Mouse (Mus musculus) embryo, embryonic 9.5 days (tissue): Measurements from ENCODE around the gene Gm4553.
"Not testable (repeated sequence)": the region's sequence is repeated elsewhere in the genome, so short reads cannot be mapped to it uniquely, and the experiment has no call there.

Experiments used
- DNase-seq: peaks from one replicate; pipeline ENCODE4 v3.0.0-alpha.2; 2017; ENCODE audit errors: extremely low spot score

Gene Gm4553

DNA sequence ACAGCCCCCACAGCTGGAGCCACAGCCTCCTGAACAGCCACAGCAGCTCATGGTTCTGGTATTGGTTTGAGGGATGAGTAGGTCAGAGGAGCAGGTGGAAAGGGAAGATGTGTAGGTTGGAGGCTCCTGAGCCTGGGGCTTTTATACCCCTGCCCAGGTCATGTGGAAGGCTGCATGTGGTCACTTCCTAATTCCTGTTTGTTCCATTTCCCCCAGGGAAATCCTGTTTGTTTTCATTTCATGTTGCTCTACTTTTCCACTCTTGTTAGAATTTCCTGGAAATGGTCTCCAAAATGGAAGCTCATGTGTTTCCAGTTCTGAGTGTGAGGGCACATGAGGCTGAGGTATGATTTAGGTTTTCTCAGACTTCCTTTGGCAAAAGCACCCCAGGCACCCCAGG, at the start of gene Gm4553:
TSS of gene Gm4553 (minus strand) at position 101 of the 400 bp plus-strand sequence.
- not testable (repeated sequence) for DNase-seq

DNA sequence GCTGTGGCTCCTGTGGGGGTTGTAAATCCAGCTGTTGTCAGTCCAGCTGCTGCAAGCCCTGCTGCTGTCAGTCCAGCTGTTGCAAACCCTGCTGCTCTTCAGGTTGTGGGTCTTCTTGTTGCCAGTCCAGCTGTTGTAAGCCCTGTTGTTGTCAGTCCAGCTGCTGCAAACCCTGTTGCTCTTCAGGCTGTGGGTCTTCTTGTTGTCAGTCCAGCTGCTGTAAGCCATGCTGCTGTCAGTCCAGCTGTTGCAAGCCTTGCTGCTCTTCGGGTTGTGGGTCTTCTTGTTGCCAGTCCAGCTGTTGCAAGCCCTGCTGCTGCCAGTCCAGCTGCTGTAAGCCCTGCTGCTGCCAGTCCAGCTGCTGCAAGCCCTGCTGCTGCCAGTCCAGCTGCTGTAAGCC, 46.6 kb upstream of the Gm4553 start:
- not testable (repeated sequence) for DNase-seq

DNA sequence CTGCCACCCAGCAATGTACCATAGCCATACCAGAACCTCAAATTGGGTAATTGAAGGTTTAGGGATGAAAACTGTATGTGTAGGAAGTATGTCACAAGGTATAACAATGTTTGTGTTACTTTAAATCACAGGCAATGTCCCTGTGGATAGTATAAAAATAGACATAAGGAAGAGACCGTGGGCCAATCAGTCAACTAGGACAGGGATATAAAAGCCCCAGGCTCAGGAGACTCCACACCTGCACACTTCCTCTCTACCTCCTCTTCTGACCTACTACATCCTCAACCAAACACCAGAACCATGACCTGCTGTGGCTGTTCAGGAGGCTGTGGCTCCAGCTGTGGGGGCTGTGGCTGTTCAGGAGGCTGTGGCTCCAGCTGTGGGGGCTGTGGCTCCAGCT, 46.0 kb upstream of the Gm4553 start, which contains the start of gene Gm7579:
TSS of gene Gm7579 (plus strand) at position 301 of the 400 bp plus-strand sequence.
- DNase-seq, result no peak

DNA sequence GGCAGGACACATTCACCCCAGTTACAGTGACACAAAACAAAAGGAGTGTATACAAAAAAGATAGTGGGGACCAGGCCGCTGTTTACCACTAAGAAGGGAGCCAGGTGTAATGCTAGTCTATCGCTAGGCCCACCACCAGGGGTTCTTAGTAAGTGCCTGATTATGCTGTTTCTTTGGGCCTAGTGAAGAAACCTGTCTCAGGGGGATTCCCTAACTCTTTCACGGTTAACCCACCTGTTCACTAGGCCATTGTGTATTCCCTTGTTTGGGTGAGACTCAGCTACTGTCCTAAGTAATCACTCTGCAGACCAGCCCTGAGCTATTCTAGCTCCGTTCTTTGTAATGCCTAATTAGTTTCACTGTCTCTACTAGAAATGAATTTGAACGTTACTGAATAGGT, 41.4 kb upstream of the Gm4553 start:
- DNase-seq, result not testable (repeated sequence)

DNA sequence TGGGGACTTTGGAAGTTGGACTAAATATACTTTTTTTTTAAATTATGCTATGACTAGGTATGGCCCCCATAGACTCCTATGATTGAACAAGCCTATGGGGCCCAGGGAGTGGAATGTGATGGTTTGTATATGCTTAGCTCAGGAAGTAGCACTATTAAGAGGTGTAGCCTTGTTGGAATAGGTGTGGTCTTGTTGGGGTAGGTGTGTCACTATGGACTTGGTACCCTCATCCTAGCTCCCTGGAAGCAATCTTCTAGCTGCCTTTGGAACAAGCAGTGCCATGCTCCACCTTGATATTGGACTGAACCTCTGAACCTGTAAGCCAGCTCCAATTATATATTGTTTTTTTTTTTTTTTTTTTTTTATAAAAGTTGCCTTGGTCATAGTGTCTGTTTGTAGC, 39.9 kb upstream of the Gm4553 start:
- no peak for DNase-seq

DNA sequence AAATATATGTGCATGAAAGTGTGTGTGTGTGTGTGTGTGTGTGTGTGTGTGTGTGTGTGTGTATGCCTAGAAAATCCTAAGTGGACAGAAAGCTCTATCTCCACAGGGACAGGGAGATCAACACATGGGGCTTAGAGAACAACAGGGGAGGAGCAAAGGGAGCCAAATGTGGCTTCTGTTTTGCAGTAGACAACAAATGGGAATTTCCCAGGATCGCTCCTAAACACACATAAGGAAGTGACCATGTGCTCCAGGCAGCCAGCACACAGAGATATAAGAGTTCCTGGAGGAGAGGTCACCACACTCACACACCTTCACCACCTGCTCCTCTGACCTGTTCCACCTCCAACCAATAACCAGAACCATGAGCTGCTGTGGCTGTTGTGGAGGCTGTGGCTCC, 35.5 kb upstream of the Gm4553 start, which contains the start of gene Krtap5-3:
TSS of gene Krtap5-3 (plus strand) at position 301 of the 400 bp plus-strand sequence.
- no peak for DNase-seq

DNA sequence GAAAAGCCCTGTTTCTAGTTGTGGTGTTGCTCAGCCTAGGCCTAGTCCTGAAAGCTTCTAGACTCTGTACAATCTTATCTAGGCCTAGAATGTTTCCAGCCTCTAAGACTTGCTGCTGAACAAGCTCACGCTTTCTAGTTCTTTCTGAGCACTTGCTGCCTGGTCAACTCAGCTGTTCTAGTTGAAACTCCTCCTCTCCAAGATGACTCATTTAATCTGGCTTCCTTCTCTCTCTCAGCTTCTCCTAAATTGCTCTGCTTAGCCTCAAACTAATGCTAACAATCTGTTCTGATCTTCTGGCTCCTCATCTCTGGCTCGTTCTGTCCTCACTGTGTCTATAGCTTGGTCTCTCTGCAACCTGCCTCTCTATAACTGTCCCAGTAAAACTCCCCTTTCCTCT, 33.2 kb upstream of the Gm4553 start:
- DNase-seq, result no peak

DNA sequence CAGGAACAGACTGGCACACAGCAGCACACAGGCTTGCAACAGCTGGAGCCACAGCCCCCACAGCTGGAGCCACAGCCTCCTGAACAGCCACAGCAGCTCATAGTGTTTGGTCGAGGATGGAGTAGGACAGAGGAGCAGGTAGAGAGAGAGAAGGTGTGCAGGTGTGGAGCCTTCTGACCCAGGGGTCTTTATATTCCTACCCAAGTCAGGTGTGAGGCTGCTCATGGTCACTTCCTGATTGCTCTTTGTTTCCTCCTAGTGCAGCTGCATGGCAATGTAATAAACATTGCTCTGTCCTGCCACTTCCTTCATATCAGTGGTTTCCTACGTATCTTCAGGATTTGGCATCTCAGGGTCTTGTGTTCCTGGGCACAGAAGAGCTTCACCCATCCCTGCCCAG, 24.8 kb upstream of the Gm4553 start, which contains the start of gene Gm10153:
TSS of gene Gm10153 (minus strand) at position 101 of the 400 bp plus-strand sequence.
- no peak for DNase-seq

DNA sequence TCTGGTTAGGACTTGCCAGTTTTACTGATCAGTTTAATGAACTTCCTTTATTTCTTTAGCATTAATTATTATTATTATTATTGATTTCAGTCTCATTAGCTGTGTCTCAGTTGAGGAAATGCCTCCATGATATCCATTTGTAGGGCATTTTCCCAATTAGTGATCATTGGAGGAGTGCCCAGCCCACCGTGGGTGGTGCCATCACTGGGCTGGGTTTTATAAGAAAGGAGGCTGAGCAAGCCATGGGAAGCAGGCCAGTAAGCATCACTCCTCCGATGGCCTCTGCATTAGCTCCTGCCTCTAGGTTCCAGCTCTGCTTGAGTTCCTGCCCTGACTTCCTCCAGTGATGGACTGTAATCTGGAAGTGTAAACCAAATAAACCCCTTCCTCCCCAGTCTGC, 22.6 kb upstream of the Gm4553 start:
- no peak for DNase-seq

DNA sequence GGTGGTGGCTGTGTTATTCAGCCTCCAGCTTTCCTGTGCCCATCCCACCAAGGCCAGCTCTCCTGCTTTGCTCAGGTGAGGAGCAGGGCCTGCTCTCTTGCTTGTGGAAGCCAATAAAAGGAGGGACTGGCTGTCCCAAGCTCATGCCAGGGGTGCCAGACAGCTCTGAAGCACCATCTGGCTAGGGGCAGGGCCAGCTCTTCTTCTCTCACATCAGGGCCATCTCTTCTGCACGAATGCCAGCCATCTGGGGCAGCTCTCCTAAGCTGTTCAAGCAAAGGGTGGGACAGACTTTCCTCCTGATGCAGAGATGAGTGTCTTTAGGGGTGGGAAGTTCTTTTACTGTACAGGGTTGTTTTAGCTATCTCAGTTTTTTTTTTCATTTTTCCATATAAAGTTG, 15.5 kb upstream of the Gm4553 start:
- DNase-seq, result no peak

DNA sequence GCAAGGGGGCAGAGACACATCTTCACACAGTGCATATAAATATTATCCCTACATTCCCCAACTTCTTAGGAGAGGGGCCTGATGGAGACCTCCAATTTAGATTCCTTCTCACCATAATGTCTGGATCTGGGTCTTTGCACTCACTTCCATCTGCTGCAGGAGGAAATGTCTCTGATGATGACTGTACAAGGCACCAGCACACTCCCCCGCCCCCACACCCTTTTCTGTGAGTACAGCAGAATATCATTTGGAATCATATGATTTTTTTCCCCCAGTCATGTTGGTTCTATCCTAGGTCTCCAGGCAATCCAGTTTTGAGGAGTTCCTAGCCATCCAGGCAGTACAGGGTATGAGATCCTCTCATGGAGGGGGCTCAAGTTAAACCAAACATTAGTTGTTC, 13.1 kb upstream of the Gm4553 start:
- no peak for DNase-seq

DNA sequence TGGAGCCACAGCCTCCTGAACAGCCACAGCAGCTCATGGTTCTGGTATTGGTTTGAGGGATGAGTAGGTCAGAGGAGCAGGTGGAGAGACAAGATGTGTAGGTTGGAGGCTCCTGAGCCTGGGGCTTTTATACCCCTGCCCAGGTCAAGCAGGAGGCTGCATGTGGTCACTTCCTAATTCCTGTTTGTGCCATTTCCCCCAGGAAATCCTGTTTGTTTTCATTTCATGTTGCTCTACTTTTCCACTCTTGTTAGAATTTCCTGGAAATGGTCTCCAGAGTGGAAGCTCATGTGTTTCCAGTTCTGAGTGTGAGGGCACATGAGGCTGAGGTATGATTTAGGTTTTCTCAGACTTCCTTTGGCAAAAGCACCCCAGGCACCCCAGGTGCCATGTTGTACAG, 10.4 kb upstream of the Gm4553 start, which contains the start of gene Krtap5-2:
TSS of gene Krtap5-2 (minus strand) at position 101 of the 400 bp plus-strand sequence.
- DNase-seq, result not testable (repeated sequence)

DNA sequence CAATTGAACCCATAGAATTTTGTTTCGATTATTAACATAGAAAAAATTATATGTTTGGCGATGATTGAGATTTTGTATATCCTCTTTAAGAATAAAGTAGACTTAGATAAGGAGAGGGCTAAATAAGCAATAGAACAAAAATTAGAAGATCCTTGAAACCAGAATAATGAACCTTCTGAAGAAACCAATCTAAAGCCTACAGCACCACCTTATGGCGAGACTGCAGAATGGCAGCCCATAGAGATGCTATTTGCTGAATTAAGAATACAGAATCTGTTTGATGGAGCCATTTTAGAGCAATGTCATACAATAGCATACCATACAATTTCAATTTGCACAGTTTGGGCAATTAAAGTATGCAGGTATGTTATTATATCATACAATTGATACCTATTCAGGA, 4.3 kb upstream of the Gm4553 start:
- peak; percentile 6 for DNase-seq

DNA sequence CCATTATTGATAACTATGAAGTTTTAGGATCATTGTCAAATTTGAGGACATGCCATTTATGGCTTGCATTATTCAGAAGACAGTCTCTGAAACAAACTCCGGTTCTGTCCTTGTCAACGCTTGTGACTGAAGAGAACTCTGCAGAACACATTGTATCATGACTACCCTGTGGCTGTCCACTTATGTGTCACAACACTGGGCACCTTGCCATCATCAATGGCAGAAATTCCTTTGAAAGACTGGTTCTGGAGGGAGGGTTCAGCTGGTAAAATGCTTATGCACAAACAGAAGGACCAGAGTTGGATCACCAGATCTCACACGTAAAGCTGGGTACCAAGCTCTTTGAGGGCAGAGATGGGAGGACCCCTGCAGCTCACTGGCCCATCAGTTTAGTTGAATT, 6.2 kb downstream of the Gm4553 start:
- no peak for DNase-seq

DNA sequence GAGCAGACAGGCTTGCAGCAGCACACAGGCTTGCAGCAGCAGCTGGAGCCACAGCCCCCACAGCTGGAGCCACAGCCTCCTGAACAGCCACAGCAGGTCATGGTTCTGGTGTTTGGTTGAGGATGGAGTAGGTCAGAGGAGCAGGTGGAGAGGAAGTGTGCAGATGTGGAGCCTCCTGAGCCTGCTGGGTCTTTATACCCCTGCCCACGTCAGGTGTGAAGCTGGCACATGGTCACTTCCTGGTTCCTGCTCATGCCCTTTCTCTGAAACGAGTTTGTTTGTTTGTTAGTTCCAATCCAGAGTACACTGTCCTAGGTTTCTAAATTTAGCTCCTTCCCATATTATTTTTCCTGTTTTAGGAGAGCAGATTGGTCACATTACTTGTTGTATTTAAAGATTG, 8.5 kb downstream of the Gm4553 start, which contains the start of gene Gm29735:
TSS of gene Gm29735 (minus strand) at position 101 of the 400 bp plus-strand sequence.
- not testable (repeated sequence) for DNase-seq

DNA sequence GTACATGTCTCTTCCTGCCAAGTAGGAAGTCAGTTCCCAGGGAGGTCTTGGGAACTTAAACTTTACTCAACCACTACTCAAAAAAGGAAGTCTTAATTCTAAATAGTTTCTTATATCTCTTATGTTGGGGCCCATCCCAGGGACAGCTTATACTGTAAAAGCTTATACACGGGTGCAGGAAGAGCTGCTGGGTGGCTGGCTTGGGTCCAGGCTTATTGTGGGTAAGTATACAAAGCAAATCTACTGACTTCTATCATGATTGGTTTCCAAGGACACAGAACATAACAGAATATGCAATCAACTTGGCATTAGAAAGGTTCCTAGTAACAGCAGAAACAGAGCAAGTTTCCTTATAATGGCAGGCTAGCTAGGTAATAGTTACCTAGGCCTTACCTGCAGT, 10.2 kb downstream of the Gm4553 start:
- DNase-seq, result no peak

DNA sequence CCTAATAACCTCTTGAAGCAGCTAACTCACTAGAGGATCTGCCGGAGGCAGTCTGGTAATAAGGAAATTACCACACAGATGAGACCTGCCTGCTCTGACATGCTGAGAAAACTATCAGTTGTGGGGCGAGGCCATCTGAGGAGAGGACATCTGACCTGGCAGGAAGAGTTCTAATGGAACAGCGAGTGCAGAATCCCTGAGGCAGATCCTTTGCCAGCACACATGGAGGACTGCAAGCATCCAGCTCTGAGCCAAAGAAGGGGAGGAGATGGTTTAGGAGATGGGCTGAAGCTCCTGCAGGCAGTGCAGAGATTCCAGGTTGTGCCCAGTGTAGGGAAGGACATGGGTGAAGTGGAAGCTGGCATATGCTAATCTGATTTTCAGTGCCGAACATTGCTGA, 13.3 kb downstream of the Gm4553 start:
- no peak for DNase-seq

DNA sequence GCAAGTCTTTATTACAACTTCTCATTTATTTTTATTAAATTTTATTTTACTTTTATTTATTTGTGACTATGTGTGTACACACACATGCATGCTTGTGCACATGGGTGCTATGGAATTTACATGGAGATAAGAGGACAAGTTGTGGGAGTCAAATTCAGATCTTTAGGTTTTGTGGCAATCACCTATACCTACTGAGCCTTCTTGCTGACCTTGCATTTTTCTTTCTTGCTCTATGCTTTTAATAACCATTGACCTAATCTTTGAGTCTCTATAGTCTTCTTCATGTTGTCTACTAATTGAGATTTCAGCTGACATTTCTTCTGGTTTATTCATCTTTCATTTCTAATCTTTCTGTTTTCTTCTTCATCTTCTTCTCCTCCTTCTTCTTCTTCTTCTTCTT, 16.9 kb downstream of the Gm4553 start:
- no peak for DNase-seq

DNA sequence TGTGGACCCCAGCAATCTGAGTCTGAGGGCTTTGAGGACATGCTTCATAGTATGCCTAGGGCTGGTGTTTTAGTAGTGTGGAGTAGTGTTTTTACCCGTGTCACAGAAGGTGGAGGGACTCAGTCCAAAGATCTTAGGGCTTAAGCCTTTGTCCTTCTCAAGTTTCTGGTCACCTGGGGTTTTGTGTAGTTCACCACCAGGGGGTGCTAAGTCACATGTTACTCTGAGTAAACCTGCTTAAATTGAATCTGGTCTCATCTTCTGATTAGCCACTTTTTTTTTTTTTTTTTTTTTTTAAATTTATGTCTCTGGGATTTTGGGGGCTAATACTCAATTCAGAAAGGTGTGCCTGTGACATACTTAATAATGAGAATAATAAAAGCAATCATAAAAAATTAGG, 19.5 kb downstream of the Gm4553 start:
- peak; percentile 47 for DNase-seq

DNA sequence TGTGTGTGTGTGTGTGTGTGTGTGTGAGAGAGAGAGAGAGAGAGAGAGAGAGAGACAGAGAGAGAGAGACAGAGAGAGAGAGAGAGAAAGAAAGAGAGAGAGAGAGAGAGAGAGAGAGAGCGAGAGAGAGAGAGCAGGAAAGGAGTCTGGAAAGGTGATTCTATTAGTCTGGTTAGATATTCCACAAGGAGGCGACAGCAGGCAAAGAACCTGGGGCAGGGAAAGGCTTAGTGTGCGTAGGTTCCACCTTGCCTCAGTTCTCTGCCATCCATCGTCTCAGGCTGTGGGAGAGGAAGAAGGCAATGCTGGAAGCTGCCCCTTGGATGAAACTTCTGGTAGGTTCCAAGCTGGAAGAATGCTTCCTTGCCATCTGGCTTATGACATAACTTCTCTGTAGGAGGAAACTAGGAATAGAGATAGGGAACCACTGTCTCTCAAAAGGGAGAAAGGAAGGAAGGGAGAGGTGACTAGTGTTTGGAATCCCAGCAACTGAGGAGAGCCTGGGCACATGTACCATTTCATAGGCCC, 20.1 kb downstream of the Gm4553 start:
- no peak for DNase-seq

DNA sequence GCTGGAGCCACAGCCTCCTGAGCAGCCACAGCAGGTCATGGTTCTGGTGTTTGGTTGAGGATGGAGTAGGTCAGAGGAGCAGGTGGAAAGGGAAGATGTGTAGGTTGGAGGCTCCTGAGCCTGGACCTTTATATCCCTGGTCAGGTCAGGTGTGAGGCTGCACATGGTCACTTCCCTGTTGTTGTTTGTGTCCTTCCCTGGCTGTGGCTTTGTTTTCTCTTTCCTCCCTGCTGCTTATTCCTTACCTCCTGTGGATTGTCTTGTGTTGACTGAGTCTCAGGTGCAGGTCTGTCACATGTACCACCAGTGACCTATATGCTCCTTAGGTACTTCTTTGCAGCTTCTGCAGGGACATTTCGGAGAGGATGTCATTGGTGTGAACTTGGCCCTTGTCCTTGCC, 21.0 kb downstream of the Gm4553 start, which contains the start of gene Gm45337:
TSS of gene Gm45337 (minus strand) at position 101 of the 400 bp plus-strand sequence.
- DNase-seq, result no peak

DNA sequence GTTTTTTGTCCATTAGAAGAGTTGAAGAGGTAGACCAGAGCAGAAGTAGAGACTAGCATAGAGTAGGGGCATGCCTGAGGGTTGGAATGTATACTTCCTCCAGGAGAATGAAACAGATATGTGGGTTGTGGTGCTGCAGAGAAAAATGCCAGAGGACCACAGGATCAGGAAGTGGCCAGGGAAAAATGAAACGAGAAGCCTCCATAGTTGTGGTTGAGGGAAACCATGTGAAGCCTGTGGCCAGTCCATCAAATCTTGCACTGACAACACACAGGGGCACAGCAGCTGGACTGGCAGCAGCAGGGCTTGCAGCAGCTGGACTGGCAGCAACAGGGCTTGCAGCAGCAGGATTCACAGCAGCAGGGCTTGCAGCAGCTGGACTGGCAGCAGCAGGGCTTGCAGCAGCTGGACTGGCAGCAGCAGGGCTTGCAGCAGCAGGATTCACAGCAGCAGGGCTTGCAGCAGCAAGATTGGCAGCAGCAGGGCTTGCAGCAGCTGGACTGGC, 22.0 kb downstream of the Gm4553 start:
- DNase-seq, result not testable (repeated sequence)

DNA sequence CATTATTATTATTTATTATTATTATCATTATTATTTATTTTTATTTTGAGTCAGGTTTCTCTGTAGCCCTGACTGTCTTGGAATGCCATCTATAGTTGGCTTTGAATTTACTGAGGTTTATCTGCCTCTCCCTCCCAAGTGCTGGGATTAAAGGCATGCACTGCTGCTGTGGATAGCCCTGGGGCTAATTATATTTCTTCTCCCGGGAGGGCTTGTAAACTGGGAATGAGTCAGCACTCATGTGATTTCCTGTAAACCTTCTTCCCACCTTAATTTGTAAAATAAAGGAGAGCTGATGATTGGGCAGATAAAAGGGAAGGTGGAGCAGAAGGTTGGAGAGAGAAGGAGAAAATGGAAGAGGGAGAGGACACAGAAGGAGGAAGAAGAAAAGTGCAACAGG, 24.8 kb downstream of the Gm4553 start:
- DNase-seq, result no peak

DNA sequence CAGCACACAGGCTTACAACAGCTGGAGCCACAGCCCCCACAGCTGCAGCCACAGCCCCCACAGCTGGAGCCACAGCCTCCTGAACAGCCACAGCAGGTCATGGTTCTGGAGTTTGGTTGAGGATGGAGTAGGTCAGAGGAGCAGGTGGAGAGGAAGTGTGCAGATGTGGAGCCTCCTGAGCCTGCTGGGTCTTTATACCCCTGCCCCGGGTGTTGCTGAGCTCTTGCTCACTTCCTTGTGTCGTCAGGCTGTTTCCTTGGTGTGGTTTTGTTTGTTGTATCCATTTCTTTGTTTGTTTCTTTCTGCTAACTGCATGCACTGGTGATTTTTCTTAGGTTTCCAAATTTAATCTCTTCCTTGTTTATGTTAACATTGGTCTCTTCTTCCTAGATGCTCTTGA, 29.6 kb downstream of the Gm4553 start, which contains the start of gene Gm39115:
TSS of gene Gm39115 (minus strand) at position 101 of the 400 bp plus-strand sequence.
- not testable (repeated sequence) for DNase-seq
